Mouse (Mus musculus) CD4-positive, CD25-positive, alpha-beta regulatory T cell, adult 4 months (primary cell): ENCODE measurements around the gene Prrc2a. TPM values are rescaled to one million over a fixed set of nuclear protein-coding genes. Genes with fewer than 3 reads are reported as not detected.

Experiments used
- ATAC-seq: one replicate; pipeline ENCODE4 v1.8.0; 2017
- polyA plus RNA-seq, 2 experiments: library from polyadenylated mRNA; unstranded; fragments of 100-300 nt; shearing (Covaris generic); gene quantifications; one replicate each; pipeline ENCODE4 v1.2.1; 2017

The Prrc2a gene
- 10 to 100 TPM; 43.0 to 75.1 TPM for polyA plus RNA-seq

GRCm38 (mm10) chr17:35164568-35165450, at the start of gene Prrc2a:
TSS of gene Prrc2a (minus strand) at chr17:35164897.
- ATAC-seq: peak; percentile 90

GRCm38 (mm10) chr17:35213071-35213470, 48.4 kb upstream of the Prrc2a start:
- ATAC-seq: no peak

GRCm38 (mm10) chr17:35210593-35210992, 45.9 kb upstream of the Prrc2a start:
- peak; percentile 8 for ATAC-seq

GRCm38 (mm10) chr17:35209785-35210535, 45.3 kb upstream of the Prrc2a start:
- ATAC-seq: peak; percentile 92

- ATAC-seq: no peak
Observed at GRCm38 (mm10) chr17:35205380-35205769, 40.7 kb upstream of the Prrc2a start.

GRCm38 (mm10) chr17:35204494-35205379, 40.0 kb upstream of the Prrc2a start, which contains the start of gene Lta:
TSS of gene Lta (minus strand) at chr17:35205351.
- peak; percentile 66 for ATAC-seq

- ATAC-seq: no peak
Observed at GRCm38 (mm10) chr17:35202442-35202841, 37.7 kb upstream of the Prrc2a start.

- ATAC-seq: peak; percentile 23
Observed at GRCm38 (mm10) chr17:35201787-35202186, 37.1 kb upstream of the Prrc2a start, which contains the start of gene Tnf. TSS of gene Tnf (minus strand) at chr17:35202007.

GRCm38 (mm10) chr17:35201128-35201527, 36.4 kb upstream of the Prrc2a start:
- ATAC-seq: no peak

GRCm38 (mm10) chr17:35200398-35200797, 35.7 kb upstream of the Prrc2a start:
- ATAC-seq: peak; percentile 77

GRCm38 (mm10) chr17:35198946-35199345, 34.2 kb upstream of the Prrc2a start:
- ATAC-seq: no peak

- no peak for ATAC-seq
Observed at GRCm38 (mm10) chr17:35198029-35198428, 33.3 kb upstream of the Prrc2a start.

- no peak for ATAC-seq
Observed at GRCm38 (mm10) chr17:35197126-35197525, 32.4 kb upstream of the Prrc2a start.

- ATAC-seq: no peak
Observed at GRCm38 (mm10) chr17:35196321-35196641, 31.6 kb upstream of the Prrc2a start.

GRCm38 (mm10) chr17:35195631-35196320, 31.1 kb upstream of the Prrc2a start:
- peak; percentile 44 for ATAC-seq

GRCm38 (mm10) chr17:35194844-35195630, 30.3 kb upstream of the Prrc2a start:
- peak; percentile 26 for ATAC-seq

GRCm38 (mm10) chr17:35193881-35194843, 29.5 kb upstream of the Prrc2a start, which contains the start of gene Ltb:
TSS of gene Ltb (plus strand) at chr17:35194439.
- peak; percentile 59 for ATAC-seq

- no peak for ATAC-seq
Observed at GRCm38 (mm10) chr17:35192924-35193323, 28.2 kb upstream of the Prrc2a start.

- ATAC-seq: no peak
Observed at GRCm38 (mm10) chr17:35191723-35192122, 27.0 kb upstream of the Prrc2a start.

- peak; percentile 66 for ATAC-seq
Observed at GRCm38 (mm10) chr17:35190096-35190495, 25.4 kb upstream of the Prrc2a start.
